Mouse (Mus musculus) spleen, adult 2 months (tissue): ENCODE measurements around the gene Eif4e1b. TPM values are rescaled to one million over a fixed set of nuclear protein-coding genes. Genes with fewer than 3 reads are reported as not detected.
"Not testable (repeated sequence)": the region's sequence is repeated elsewhere in the genome, so short reads cannot be mapped to it uniquely, and the experiment has no call there.

Source experiments
- DNase-seq, 2 experiments: peaks; one replicate each; pipeline versions ENCODE4 v3.0.0 to v3.0.0-alpha.2; 2012 to 2021; ENCODE audit warnings: low spot score in 2 of 2, low read depth in 1 of 2
- H3K27ac ChIP-seq: fragments of 200-500 bp; 2 replicates; pipeline ENCODE4 v1.5.1; 2012; ENCODE audit warnings: low read length, inconsistent platforms; ENCODE audit not compliant: insufficient read depth
- H3K27me3 ChIP-seq: fragments of 200-500 bp; 2 replicates; pipeline ENCODE4 v1.6.1; 2012; ENCODE audit warnings: mild to moderate bottlenecking, moderate library complexity, low read length, inconsistent platforms; ENCODE audit not compliant: control insufficient read depth, insufficient read depth
- H3K36me3 ChIP-seq: fragments of 200-500 bp; 2 replicates; pipeline ENCODE4 v1.6.1; 2012; ENCODE audit warnings: mild to moderate bottlenecking, low read length, inconsistent platforms; ENCODE audit not compliant: control insufficient read depth, insufficient read depth
- H3K4me1 ChIP-seq: fragments of 200-500 bp; 2 replicates; pipeline ENCODE4 v1.6.1; 2011; ENCODE audit warnings: inconsistent platforms; ENCODE audit not compliant: control insufficient read depth, insufficient read depth, insufficient read length
- H3K4me3 ChIP-seq: fragments of 200-500 bp; 2 replicates; pipeline ENCODE4 v1.5.1; 2011; ENCODE audit warnings: mild to moderate bottlenecking, inconsistent platforms; ENCODE audit not compliant: insufficient read depth, insufficient read length; ENCODE audit errors: extremely low read depth
- CTCF ChIP-seq: fragments of 200-500 bp; IDR thresholded peaks from 2 replicates; pipeline ENCODE4 v1.5.1; 2011; ENCODE audit warnings: mild to moderate bottlenecking, inconsistent platforms; ENCODE audit not compliant: insufficient read depth, insufficient read length, insufficient replicate concordance; ENCODE audit errors: extremely low read depth
- POLR2A ChIP-seq: fragments of 200-500 bp; IDR thresholded peaks from 2 replicates; pipeline ENCODE4 v1.6.1; 2011; ENCODE audit warnings: low read depth, low read length, inconsistent platforms
- WGBS: fragments of 180-500 bp; shearing (Covaris S2); methylation state at CpG from one replicate; pipeline ENCODE4 v1.1.7; 2018; 5-methylcytosine and 5-hydroxymethylcytosine counted together
- polyA plus RNA-seq: library from polyadenylated mRNA; depleted of rRNA; stranded (reverse); fragments of >200 nt; gene quantifications from 2 replicates; pipeline ENCODE4 v1.2.3, GENCODE M21; 2012

Eif4e1b gene
- polyA plus RNA-seq, 1 experiment = not detected

DNA sequence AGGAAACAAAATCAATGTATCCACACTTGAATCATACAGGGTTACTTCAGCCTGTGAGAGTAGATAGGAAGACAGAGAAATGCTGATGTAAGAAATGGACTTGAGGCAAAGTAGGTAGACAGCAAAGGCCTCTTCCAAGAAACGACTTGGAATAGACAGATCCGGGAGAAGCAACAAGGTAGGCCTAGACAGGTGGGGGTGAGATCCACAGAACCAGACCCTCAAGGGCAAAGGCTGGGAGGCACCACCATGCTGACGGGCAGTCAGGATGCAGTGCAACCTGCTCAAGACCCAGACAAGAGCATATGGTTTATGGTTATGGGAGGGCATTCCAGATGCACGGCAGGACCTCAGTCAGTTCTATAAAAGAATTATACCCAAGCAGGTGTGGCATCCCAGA, 16.8 kb upstream of the Eif4e1b start:
- Histone ChIP-seq H3K4me3 (no peak overlapping the region), H3K36me3 (no peaks in the 10 kb centered on the region), H3K27ac (no peak overlapping the region), H3K4me1 (peaks cover 6% of the 10 kb centered on the region; the same call in 1 of the 2 replicates), H3K27me3 (peaks cover 11% of the 10 kb centered on the region)
- no peak for DNase-seq
- TF ChIP-seq CTCF (no peak), POLR2A (no peak)
- 68% methylated on average over 4 of the region's 4 CpGs for WGBS

GRCm38 (mm10) chr13:54780592-54780991, 3.2 kb upstream of the Eif4e1b start:
- no peak overlapping the region for H3K27ac ChIP-seq
- no peaks in the 10 kb centered on the region for H3K36me3 ChIP-seq
- H3K4me3 ChIP-seq = no peak overlapping the region
- TF ChIP-seq POLR2A = no peak
- no peak for TF ChIP-seq CTCF
- DNase-seq = no peak
- no peaks in the 10 kb centered on the region for H3K27me3 ChIP-seq
- 87% methylated on average over 3 of the region's 3 CpGs for WGBS
- no peaks in the 10 kb centered on the region for H3K4me1 ChIP-seq

DNA sequence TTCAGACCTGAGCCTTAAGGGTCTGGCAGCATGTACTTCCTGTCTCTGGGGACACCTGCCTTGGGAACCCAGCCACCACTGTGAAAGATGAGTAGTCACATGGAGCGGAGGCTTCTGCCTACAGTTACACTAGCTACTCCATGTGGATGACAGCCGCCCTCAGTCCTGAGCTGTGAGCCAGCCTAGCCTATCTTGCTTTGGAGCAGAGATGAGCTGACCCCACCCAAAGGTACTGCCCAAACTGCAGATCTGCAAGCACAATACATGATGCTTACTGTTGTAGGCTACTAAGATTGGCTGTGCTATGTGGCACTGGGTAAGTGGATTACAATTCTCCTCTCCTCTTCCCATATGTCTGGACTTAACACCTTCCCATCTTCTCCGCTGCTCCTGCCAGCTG, 2.7 kb upstream of the Eif4e1b start:
- TF ChIP-seq CTCF (no peak), POLR2A (no peak)
- H3K36me3 ChIP-seq = no peaks in the 10 kb centered on the region
- no peak overlapping the region for H3K27ac ChIP-seq
- H3K4me3 ChIP-seq = no peak overlapping the region
- no peaks in the 10 kb centered on the region for H3K4me1 ChIP-seq
- no peak for DNase-seq
- WGBS = 84% methylated on average over 3 of the region's 3 CpGs
- H3K27me3 ChIP-seq = no peaks in the 10 kb centered on the region

- Histone ChIP-seq H3K36me3 (no peaks in the 10 kb centered on the region), H3K27me3 (no peaks in the 10 kb centered on the region), H3K27ac (no peak overlapping the region), H3K4me1 (no peaks in the 10 kb centered on the region), H3K4me3 (no peak overlapping the region)
- WGBS = 57% methylated on average over 2 of the region's 2 CpGs
- no peak for DNase-seq
- TF ChIP-seq POLR2A (no peak), CTCF (no peak)
Observed at GRCm38 (mm10) chr13:54783235-54783634, 563 bp upstream of the Eif4e1b start.

DNA sequence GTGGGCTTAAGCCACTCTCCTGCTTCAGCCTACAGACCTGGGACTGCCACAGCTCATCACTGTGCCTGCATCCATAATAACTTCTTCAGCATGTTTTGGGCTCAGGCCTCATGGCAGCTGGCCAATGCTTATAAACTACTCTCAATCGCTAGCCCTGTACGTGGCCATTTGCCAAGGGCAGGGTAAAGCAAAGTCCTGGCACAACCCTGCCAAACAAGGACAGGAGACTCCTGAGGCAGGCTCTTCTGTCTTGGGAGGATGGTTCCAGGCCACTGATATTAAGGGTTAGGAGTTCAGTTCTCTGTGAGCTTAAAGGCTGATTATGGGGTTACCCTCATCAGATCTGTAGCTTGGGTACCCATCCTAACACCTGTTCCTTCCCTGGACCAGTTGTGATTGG, 3.8 kb downstream of the Eif4e1b start:
- not testable (repeated sequence) for H3K4me1 ChIP-seq, H3K27ac ChIP-seq, H3K27me3 ChIP-seq, DNase-seq, H3K4me3 ChIP-seq, H3K36me3 ChIP-seq
- WGBS = 71% methylated on average over 2 of the region's 2 CpGs

- Histone ChIP-seq H3K27ac (no peak within 1 kb of the TSS), H3K27me3 (peaks cover 5% of the 10 kb centered on the region), H3K36me3 (no peaks in the 10 kb centered on the region), H3K4me3 (peak within 1 kb of the TSS; percentile 59), H3K4me1 (peaks cover 6% of the 10 kb centered on the region)
- peak; percentile 82 to 88 for DNase-seq
- TF ChIP-seq POLR2A (no peak), CTCF (no peak)
- 4% methylated on average over 48 of the region's 49 CpGs for WGBS
Observed at GRCm38 (mm10) chr13:54788740-54789560, 5.2 kb downstream of the Eif4e1b start, which contains the start of gene Tspan17. Tspan17 (plus strand) TSS chr13:54789377.
